Mouse (Mus musculus) lung, embryonic 15.5 days (tissue): ENCODE measurements around the gene Rabgap1. TPM values are rescaled to one million over a fixed set of nuclear protein-coding genes. Genes with fewer than 3 reads are reported as not detected.
A peak's percentile ranks its signal among the peaks of the same experiment; 100 is the strongest.

Experiments used
- ATAC-seq: fragments of 200-750 bp; cut with Nextera tagmentation; 2 replicates; pipeline ENCODE4 v1.8.0; 2017; ENCODE audit warnings: moderate number of reproducible peaks, borderline replicate concordance; ENCODE audit not compliant: low FRiP score, low TSS enrichment; ENCODE audit errors: extremely low read depth
- H3K27ac ChIP-seq: fragments of 300-500 bp; sonication (generic); 2 replicates; pipeline ENCODE4 v1.5.1; 2015; ENCODE audit warnings: moderate library complexity, mild to moderate bottlenecking, inconsistent platforms
- H3K27me3 ChIP-seq: fragments of 300-500 bp; sonication (generic); 2 replicates; pipeline ENCODE4 v1.6.1; 2015; ENCODE audit warnings: inconsistent platforms
- H3K36me3 ChIP-seq: fragments of 300-500 bp; sonication (generic); 2 replicates; pipeline ENCODE4 v1.6.1; 2015; ENCODE audit warnings: inconsistent platforms
- H3K4me1 ChIP-seq: fragments of 300-500 bp; sonication (generic); 2 replicates; pipeline ENCODE4 v1.6.1; 2015; ENCODE audit warnings: inconsistent platforms
- H3K4me2 ChIP-seq: fragments of 300-500 bp; sonication (generic); 2 replicates; pipeline ENCODE4 v1.6.1; 2015; ENCODE audit warnings: inconsistent platforms, mild to moderate bottlenecking, moderate library complexity
- H3K4me3 ChIP-seq: fragments of 300-500 bp; sonication (generic); 2 replicates; pipeline ENCODE4 v1.5.1; 2015; ENCODE audit warnings: mild to moderate bottlenecking, inconsistent platforms
- H3K9ac ChIP-seq: fragments of 300-500 bp; sonication (generic); 2 replicates; pipeline ENCODE4 v1.6.1; 2015; ENCODE audit warnings: inconsistent platforms
- H3K9me3 ChIP-seq: fragments of 300-500 bp; sonication (generic); 2 replicates; pipeline ENCODE4 v1.6.1; 2016; ENCODE audit warnings: inconsistent platforms
- WGBS: fragments of 180-500 bp; shearing (Covaris S2); methylation state at CpG from one replicate; pipeline ENCODE4 v1.1.7; 2015; 5-methylcytosine and 5-hydroxymethylcytosine counted together
- polyA plus RNA-seq: library from polyadenylated mRNA; unstranded; fragments of >200 nt; fragmentation: Nextera tagmentation; extraction: Ambion mirVana; gene quantifications from 2 replicates; pipeline ENCODE4 v1.2.1, GENCODE M21; 2015

Gene Rabgap1
- polyA plus RNA-seq, 1 experiment from 2014 or later: 42.9 TPM

DNA sequence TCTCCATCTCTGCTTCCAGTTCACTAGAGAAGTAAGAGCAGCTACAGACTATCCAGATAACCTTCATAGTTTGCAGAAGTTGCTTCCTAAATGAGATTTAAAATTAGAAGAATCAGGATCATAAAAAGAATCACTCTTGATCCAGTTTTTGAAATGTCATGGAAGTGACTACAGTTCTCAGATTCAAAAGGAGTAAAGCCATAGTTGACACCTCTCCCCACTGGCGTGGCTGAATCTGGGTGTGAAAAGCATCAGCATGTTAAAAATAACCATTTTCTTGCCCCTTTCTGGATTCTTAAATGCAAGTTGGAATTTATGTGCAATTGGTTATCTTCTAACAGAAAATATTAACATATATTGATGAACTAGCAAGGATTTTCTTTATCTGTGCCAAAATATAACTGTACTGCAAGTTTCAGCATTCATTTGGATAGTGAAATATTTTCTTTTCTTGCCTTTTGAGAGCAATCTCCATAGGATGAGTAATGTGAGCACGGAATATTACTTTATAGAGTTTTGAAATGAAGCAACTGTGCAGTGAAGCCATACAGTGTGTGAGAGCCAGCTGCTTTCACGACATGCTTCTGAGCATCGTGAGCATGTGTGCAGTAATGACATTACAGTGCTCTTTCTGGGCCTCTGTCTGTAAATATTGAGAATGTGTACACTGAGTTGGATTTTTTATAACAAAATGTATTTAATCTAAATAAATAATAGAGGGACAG, 75.6 kb downstream of the Rabgap1 start:
- no peak overlapping the region for H3K4me3 ChIP-seq
- H3K27me3 ChIP-seq: no peaks in the 10 kb centered on the region
- ATAC-seq: peak; percentile 77; the same call in 1 of the 2 replicates
- 0 out of 2 replicates have a peak overlapping the region, but pooled peaks have one; percentile 20 for H3K27ac ChIP-seq
- no peak overlapping the region; the same call in 1 of the 2 replicates for H3K4me2 ChIP-seq
- H3K4me1 ChIP-seq: peaks cover 9% of the 10 kb centered on the region
- no peak overlapping the region for H3K9ac ChIP-seq
- 60% methylated on average over 4 of the region's 4 CpGs for WGBS
- H3K9me3 ChIP-seq: no peaks in the 10 kb centered on the region
- peaks cover 9% of the 10 kb centered on the region; the same call in 1 of the 2 replicates for H3K36me3 ChIP-seq

DNA sequence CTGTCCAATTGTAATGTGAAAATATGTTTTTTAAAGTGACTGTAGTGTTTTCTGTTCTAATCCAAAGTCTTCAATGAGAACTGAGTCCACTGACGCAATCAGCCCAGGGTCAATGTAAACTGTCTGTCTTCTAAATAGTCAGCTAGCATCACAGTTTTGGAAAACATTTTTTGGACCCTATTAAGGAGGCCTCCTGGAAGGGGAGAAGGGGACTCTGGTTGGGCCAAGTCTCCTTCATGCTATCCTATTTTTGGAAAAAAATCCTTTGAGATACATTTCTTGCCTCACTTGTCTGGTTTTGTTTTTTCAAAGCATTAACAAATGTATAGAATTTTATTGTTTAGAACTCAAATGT, 76.2 kb downstream of the Rabgap1 start:
- no peak overlapping the region for H3K4me3 ChIP-seq
- peaks cover 9% of the 10 kb centered on the region for H3K4me1 ChIP-seq
- H3K27me3 ChIP-seq: no peaks in the 10 kb centered on the region
- H3K9ac ChIP-seq: no peak overlapping the region
- H3K27ac ChIP-seq: 0 out of 2 replicates have a peak overlapping the region, but pooled peaks have one; percentile 20
- no peak overlapping the region for H3K4me2 ChIP-seq
- peak; percentile 83; the same call in 1 of the 2 replicates for ATAC-seq
- peaks cover 9% of the 10 kb centered on the region; the same call in 1 of the 2 replicates for H3K36me3 ChIP-seq
- WGBS: 41% methylated on average over 1 of the region's 1 CpGs
- H3K9me3 ChIP-seq: no peaks in the 10 kb centered on the region

DNA sequence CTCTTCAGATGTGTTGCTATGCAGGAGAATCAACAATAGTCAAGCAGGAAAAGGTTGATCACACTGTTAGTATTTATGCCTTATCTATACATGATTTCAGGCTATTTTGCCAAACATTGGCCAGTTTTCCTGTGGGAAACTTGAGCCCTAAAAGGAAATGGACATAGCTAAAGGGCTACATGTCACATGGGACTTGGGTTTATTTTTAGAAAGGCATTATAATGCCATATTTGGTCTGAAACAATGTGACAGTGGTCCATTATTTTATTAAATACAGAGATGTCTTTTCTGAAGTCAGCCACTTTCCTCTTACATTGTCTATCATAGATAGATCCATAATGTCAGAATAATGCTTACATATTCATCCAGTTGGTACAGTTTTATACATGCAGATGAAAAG, 84.5 kb downstream of the Rabgap1 start:
- Histone ChIP-seq H3K4me3 (no peak overlapping the region), H3K27ac (peak overlapping the region; percentile 53; the same call in 1 of the 2 replicates)

DNA sequence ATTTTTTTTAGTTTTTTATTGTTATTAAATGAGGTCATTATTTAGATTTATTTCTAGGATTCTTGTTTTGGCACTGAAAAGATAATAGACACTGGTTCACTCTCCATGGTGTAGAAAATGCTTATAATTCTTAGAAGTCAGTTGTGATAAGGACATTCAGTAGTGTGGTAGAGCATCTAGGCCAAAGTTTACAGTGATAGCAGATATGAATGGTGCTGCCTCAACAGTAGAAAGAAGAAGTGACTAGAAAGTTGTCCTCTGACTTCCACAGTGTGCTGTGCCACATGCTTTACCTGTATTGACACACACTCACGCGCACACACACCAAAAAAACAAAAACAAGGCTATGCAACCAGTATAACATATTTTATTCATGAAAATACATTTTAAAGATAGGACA, 86.3 kb downstream of the Rabgap1 start:
- no peak overlapping the region for H3K4me2 ChIP-seq
- WGBS: 90% methylated on average over 2 of the region's 2 CpGs
- ATAC-seq: no peak

More for the DNA sequence above, 84.5 kb downstream of the Rabgap1 start:
- H3K4me1 ChIP-seq: 0 out of 2 replicates have a peak, but pooled peaks cover 3% of the 10 kb centered on the region
- ATAC-seq: no peak; the same call in 1 of the 2 replicates
- H3K4me2 ChIP-seq: no peak overlapping the region
- H3K27me3 ChIP-seq: no peaks in the 10 kb centered on the region
- H3K9ac ChIP-seq: no peak overlapping the region
- 0 out of 2 replicates have a peak, but pooled peaks cover 3% of the 10 kb centered on the region for H3K36me3 ChIP-seq
- no peaks in the 10 kb centered on the region for H3K9me3 ChIP-seq

DNA sequence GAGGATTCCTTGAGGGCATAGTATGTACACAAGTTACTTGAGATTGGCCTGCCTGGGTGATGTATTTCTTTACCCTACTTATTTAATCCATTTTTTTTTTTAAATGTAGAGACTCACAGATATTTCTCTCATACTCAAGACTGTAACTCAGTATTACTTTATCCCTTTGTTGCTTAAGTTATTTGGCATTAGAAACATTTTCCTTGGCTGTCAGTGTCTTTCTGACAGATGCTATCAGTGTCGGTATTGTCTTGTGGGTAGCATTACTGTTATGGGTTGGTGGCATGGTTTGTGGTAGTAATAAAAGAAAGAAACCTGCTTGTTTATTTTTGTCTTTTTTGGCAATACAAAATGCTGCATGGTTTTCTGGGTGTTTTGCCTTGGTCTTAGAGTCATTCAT, 87.7 kb downstream of the Rabgap1 start:
- H3K27ac ChIP-seq: no peak overlapping the region
- WGBS: 91% methylated on average over 1 of the region's 1 CpGs

More for the DNA sequence above, 86.3 kb downstream of the Rabgap1 start:
- no peaks in the 10 kb centered on the region for H3K27me3 ChIP-seq
- no peaks in the 10 kb centered on the region for H3K9me3 ChIP-seq
- H3K4me1 ChIP-seq: 0 out of 2 replicates have a peak, but pooled peaks cover 3% of the 10 kb centered on the region
- no peak overlapping the region for H3K9ac ChIP-seq
- H3K27ac ChIP-seq: no peak overlapping the region
- no peak overlapping the region for H3K4me3 ChIP-seq
- peaks cover 2% of the 10 kb centered on the region; the same call in 1 of the 2 replicates for H3K36me3 ChIP-seq

DNA sequence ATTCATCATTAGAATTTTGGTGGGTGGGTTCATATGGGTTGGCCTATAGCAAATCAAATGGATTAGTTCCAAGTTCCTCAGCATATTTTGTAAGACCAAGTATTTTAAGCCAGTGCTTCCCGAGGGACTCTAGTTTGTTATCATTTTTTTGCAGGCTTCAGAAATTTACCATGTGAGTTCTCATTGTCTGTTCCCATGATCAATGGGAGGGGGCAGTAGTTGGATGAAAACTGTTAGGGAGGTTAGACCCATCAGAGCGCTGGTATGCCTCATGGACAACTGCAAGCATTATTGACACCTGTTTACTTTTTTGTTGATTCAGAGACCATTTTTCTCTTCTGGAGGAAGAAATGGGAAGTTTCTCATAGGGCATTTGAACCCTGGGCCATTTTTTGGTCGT, 88.6 kb downstream of the Rabgap1 start:
- Histone ChIP-seq H3K4me1 (0 out of 2 replicates have a peak, but pooled peaks cover 3% of the 10 kb centered on the region), H3K4me2 (no peak overlapping the region), H3K27me3 (no peaks in the 10 kb centered on the region), H3K9me3 (no peaks in the 10 kb centered on the region), H3K36me3 (peaks cover 20% of the 10 kb centered on the region), H3K4me3 (no peak overlapping the region), H3K27ac (no peak overlapping the region), H3K9ac (no peak overlapping the region)
- no peak for ATAC-seq
- 63% methylated on average over 3 of the region's 3 CpGs for WGBS

More for the DNA sequence above, 87.7 kb downstream of the Rabgap1 start:
- H3K36me3 ChIP-seq: peaks cover 14% of the 10 kb centered on the region
- H3K4me3 ChIP-seq: no peak overlapping the region
- no peaks in the 10 kb centered on the region for H3K27me3 ChIP-seq
- ATAC-seq: no peak
- no peak overlapping the region for H3K9ac ChIP-seq
- H3K4me1 ChIP-seq: 0 out of 2 replicates have a peak, but pooled peaks cover 3% of the 10 kb centered on the region
- no peak overlapping the region for H3K4me2 ChIP-seq
- no peaks in the 10 kb centered on the region for H3K9me3 ChIP-seq

DNA sequence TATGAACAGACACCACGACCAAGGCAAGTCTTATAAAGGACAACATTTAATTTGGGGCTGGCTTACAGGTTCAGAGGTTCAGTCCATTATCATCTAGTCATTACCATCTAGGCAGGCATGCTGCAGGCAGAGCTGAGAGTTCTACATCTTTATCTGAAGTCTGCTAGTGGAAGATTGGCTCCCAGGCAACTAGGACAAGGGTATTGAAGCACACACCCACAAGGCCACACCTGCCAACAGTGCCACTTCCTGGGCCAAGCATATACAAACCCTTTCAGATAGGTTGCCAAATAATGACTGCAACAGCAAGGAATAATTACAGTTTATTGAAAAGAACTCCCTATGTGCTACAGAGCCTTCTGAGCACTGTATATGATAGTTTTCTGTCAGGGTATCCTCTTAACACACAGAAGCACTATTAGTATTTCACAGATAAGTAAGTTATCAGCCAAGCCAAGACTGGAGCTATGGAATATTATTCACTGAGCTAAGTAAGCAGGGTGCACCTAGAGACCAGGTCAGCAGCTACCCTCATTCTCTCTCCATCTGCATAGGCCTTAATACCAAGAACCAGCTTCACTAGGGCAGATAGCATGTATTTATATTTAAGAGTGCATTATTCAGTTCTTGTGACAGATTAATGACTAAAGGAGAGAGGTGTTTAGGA, 106.4 kb downstream of the Rabgap1 start:
- no peak overlapping the region for H3K27ac ChIP-seq
- H3K4me3 ChIP-seq: no peak overlapping the region
- no peaks in the 10 kb centered on the region for H3K4me1 ChIP-seq
- H3K9ac ChIP-seq: no peak overlapping the region
- ATAC-seq: no peak
- WGBS: 85% methylated on average over 1 of the region's 1 CpGs
- no peaks in the 10 kb centered on the region for H3K27me3 ChIP-seq
- H3K4me2 ChIP-seq: no peak overlapping the region
- peaks cover 58% of the 10 kb centered on the region for H3K36me3 ChIP-seq
- H3K9me3 ChIP-seq: no peaks in the 10 kb centered on the region

DNA sequence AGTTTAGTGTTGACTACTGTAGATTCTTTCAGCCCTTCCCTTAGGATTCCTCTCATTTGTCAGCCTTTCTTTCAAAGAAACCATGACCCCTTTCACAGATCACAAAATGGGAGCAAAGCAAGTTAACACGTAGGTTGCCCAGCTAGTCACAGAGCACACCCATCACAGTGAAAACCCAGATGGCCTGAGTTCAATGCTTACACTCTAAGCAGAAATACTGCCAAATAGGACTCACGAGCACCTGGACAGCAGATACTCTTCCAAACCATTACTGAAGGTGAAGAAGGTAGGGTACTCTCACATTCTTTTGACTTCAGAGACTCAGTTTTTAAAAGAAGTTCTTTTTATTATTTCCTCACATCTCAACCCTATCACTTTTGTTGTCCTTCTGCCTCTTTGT, 113.3 kb downstream of the Rabgap1 start:
- H3K27ac ChIP-seq: no peak overlapping the region
- no peak overlapping the region for H3K9ac ChIP-seq
- WGBS: 79% methylated on average over 2 of the region's 2 CpGs
- peaks cover 85% of the 10 kb centered on the region for H3K36me3 ChIP-seq
- H3K4me2 ChIP-seq: no peak overlapping the region
- no peaks in the 10 kb centered on the region for H3K27me3 ChIP-seq
- H3K4me3 ChIP-seq: no peak overlapping the region
- H3K9me3 ChIP-seq: no peaks in the 10 kb centered on the region
- no peak for ATAC-seq
- H3K4me1 ChIP-seq: no peaks in the 10 kb centered on the region

DNA sequence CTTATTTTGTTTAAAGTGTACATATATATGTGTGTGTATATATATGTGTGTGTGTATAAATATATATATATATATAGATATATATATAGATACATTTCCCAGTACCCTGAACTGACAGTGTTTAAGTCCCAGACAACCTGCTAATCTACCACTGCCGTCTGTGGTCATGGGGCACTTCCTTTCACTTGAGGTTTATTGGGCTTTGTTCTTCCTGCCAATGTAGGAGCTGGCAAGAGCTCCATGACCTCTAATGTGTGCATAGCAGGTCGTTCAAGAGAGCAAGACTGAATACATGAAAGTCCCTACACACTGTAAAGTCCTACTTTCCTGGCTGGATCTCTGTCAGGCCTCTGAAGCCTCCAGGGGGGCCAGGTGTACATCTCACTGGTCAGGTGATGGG, 122.5 kb downstream of the Rabgap1 start:
- Histone ChIP-seq H3K4me1 (0 out of 2 replicates have a peak, but pooled peaks cover 2% of the 10 kb centered on the region), H3K9ac (no peak overlapping the region), H3K27me3 (no peaks in the 10 kb centered on the region), H3K4me3 (no peak overlapping the region), H3K9me3 (no peaks in the 10 kb centered on the region), H3K36me3 (peaks cover 66% of the 10 kb centered on the region), H3K27ac (no peak overlapping the region), H3K4me2 (no peak overlapping the region)
- ATAC-seq: no peak
- WGBS: 31% methylated on average over 2 of the region's 2 CpGs

DNA sequence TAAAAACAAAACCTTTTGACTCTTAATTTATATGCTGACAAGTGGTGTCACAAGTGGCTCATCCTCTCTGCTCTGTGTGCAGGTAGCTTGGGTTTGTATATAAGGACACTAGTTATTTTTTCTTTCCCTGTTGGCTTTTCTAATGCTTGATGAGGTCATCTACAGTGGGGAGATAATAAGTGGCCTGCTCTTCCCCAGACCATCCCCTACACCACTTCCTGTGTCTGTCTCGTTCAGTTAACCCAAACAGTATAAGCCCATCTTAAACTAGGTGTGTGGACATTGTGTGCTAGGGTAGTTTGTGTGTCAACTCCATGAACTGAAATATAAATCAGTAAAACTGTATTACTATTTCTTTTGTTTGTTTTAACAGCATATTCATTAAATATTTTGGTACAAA, 123.0 kb downstream of the Rabgap1 start:
- WGBS: 50% methylated on average over 1 of the region's 1 CpGs
- ATAC-seq: no peak
- H3K27ac ChIP-seq: no peak overlapping the region

DNA sequence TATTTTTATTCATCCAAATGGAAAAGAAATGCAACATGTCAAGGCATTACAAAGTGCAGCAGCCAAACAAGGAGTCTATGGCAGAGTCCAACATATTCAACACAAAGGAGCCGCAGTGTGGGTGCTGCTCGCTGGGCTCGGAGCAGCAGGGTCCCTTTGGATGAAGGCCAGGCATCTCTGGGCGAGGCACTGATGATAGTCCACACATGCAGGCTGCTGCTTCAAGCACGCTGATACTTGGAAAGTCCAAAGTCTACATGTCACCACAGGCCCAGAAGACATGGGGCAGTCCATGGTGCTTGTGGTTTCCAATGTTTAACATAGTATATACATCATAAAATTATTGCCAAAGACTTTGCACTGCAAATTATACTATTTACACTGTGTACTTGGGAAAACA, 126.8 kb downstream of the Rabgap1 start:
- H3K9me3 ChIP-seq: no peaks in the 10 kb centered on the region
- 0 out of 2 replicates have a peak, but pooled peaks cover 2% of the 10 kb centered on the region for H3K4me1 ChIP-seq
- H3K27me3 ChIP-seq: no peaks in the 10 kb centered on the region
- ATAC-seq: no peak
- H3K27ac ChIP-seq: no peak overlapping the region
- H3K4me2 ChIP-seq: no peak overlapping the region
- H3K36me3 ChIP-seq: peaks cover 27% of the 10 kb centered on the region
- no peak overlapping the region for H3K4me3 ChIP-seq
- WGBS: 63% methylated on average over 5 of the region's 5 CpGs
- H3K9ac ChIP-seq: no peak overlapping the region

More for the DNA sequence above, 123.0 kb downstream of the Rabgap1 start:
- Histone ChIP-seq H3K9me3 (no peaks in the 10 kb centered on the region), H3K36me3 (peaks cover 61% of the 10 kb centered on the region), H3K4me1 (0 out of 2 replicates have a peak, but pooled peaks cover 2% of the 10 kb centered on the region), H3K27me3 (no peaks in the 10 kb centered on the region), H3K4me3 (no peak overlapping the region), H3K4me2 (no peak overlapping the region), H3K9ac (no peak overlapping the region)

DNA sequence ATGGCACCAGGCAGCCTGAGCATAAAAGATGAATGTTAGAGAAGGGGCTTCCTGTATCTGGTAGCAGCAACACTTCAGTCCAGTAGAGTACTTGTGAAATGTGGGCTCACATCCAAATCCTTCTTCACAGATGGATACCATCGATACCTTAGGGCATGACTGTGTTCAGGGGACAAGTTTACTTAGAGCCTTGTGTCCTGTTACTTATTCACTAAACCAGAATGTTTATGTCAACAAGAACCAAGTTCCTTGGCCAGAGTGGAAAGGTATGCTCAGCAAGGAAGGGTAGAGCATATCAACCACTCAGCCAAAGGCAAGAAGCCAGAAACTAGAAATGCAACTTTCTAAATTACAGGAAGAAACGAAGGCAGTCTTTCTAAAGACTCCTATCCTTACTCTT, 127.6 kb downstream of the Rabgap1 start:
- H3K9ac ChIP-seq: no peak overlapping the region
- peaks cover 22% of the 10 kb centered on the region for H3K36me3 ChIP-seq
- H3K4me2 ChIP-seq: no peak overlapping the region
- no peaks in the 10 kb centered on the region for H3K9me3 ChIP-seq
- H3K4me3 ChIP-seq: no peak overlapping the region
- H3K4me1 ChIP-seq: 0 out of 2 replicates have a peak, but pooled peaks cover 2% of the 10 kb centered on the region
- WGBS: 46% methylated on average over 2 of the region's 2 CpGs
- no peaks in the 10 kb centered on the region for H3K27me3 ChIP-seq
- H3K27ac ChIP-seq: no peak overlapping the region
- ATAC-seq: no peak
